Mouse (Mus musculus) CH12.LX (cell line): ENCODE data around the gene Thoc3. TPM values are rescaled to one million over a fixed set of nuclear protein-coding genes. Genes with fewer than 3 reads are reported as not detected.

Source experiments
- DNase-seq: peaks from one replicate; pipeline ENCODE4 v3.0.0-alpha.2; 2013; ENCODE audit errors: extremely low read depth
- H3K27ac ChIP-seq: 2 replicates; pipeline ENCODE4 v1.5.1; 2012; ENCODE audit warnings: low read depth, mild to moderate bottlenecking, control low read depth, moderate library complexity; ENCODE audit not compliant: insufficient read depth
- H3K27me3 ChIP-seq: replicated peaks from 2 replicates; pipeline ENCODE3; 2012; ENCODE audit warnings: inconsistent platforms
- H3K36me3 ChIP-seq, 2 experiments: replicated peaks in 1 of 2; 2 replicates each; pipeline versions ENCODE3 to v1.6.1; 2012; ENCODE audit warnings: inconsistent platforms in 1 of 2, low read length in 1 of 2, mild to moderate bottlenecking in 1 of 2, mixed read lengths in 1 of 2, moderate library complexity in 1 of 2; ENCODE audit not compliant: control insufficient read depth in 1 of 2, insufficient read depth in 1 of 2
- H3K4me1 ChIP-seq, 2 experiments: 2 replicates each; pipeline ENCODE4 v1.6.1; 2012; ENCODE audit warnings: inconsistent platforms in 1 of 2, moderate library complexity in 1 of 2; ENCODE audit not compliant: insufficient read depth in 2 of 2, control insufficient read depth in 1 of 2
- H3K4me2 ChIP-seq: 2 replicates; pipeline ENCODE4 v1.6.1; 2012; ENCODE audit warnings: low read depth, mild to moderate bottlenecking, control low read depth; ENCODE audit not compliant: poor library complexity, insufficient read depth, severe bottlenecking
- H3K4me3 ChIP-seq, 3 experiments: fragments of 150-350 bp in 1 of 3; sonication (generic) in 1 of 3; replicated peaks in 1 of 3; 2 replicates each; pipeline versions ENCODE3 to v1.5.1; 2011 to 2012; ENCODE audit warnings: low read depth in 2 of 3, low read length in 2 of 3, mild to moderate bottlenecking in 2 of 3, moderate library complexity in 2 of 3, control low read depth in 1 of 3, improper control_type of control experiment in 1 of 3, inconsistent platforms in 1 of 3, mixed read lengths in 1 of 3; ENCODE audit not compliant: poor library complexity in 1 of 3
- H3K79me2 ChIP-seq: replicated peaks from 2 replicates; pipeline ENCODE4 v1.6.1; 2012; ENCODE audit warnings: mild to moderate bottlenecking, moderate library complexity; ENCODE audit not compliant: control insufficient read depth, poor library complexity, insufficient read depth, severe bottlenecking; ENCODE audit errors: extremely low read depth
- H3K9ac ChIP-seq: 2 replicates; pipeline ENCODE4 v1.6.1; 2012; ENCODE audit warnings: low read depth, mild to moderate bottlenecking, control low read depth, moderate library complexity; ENCODE audit not compliant: insufficient read depth
- H3K9me3 ChIP-seq: replicated peaks from 2 replicates; pipeline ENCODE3; 2012; ENCODE audit warnings: low read length, inconsistent platforms, mixed read lengths
- BHLHE40 ChIP-seq: IDR thresholded peaks from 2 replicates; pipeline ENCODE4 v1.6.1; 2011; ENCODE audit warnings: mild to moderate bottlenecking, low read depth, low read length, improper control_type of control experiment
- CHD1 ChIP-seq: IDR thresholded peaks from 2 replicates; pipeline ENCODE4 v1.6.1; 2012; ENCODE audit warnings: low read depth, low read length, improper control_type of control experiment, inconsistent platforms
- E2F4 ChIP-seq: IDR thresholded peaks from 2 replicates; pipeline ENCODE4 v1.6.1; 2011; ENCODE audit warnings: low read depth, low read length, improper control_type of control experiment; ENCODE audit not compliant: insufficient replicate concordance
- EP300 ChIP-seq: IDR thresholded peaks from 2 replicates; pipeline ENCODE4 v1.6.1; 2011; ENCODE audit warnings: low read length, improper control_type of control experiment
- ETS1 ChIP-seq: conservative IDR thresholded peaks from 2 replicates; pipeline ENCODE4 v1.6.1; 2012; ENCODE audit warnings: low read depth, mild to moderate bottlenecking, inconsistent platforms, low read length, improper control_type of control experiment, moderate library complexity
- GABPA ChIP-seq: IDR thresholded peaks from 2 replicates; pipeline ENCODE4 v1.6.1; 2012; ENCODE audit warnings: low read depth, low read length, improper control_type of control experiment, inconsistent platforms; ENCODE audit not compliant: insufficient replicate concordance
- IRF4 ChIP-seq: IDR thresholded peaks from 2 replicates; pipeline ENCODE4 v1.6.1; 2014; ENCODE audit warnings: low read depth, mild to moderate bottlenecking, inconsistent platforms, low read length, improper control_type of control experiment
- JUND ChIP-seq: conservative IDR thresholded peaks from 2 replicates; pipeline ENCODE4 v1.6.1; 2011; ENCODE audit warnings: low read depth, low read length, improper control_type of control experiment
- KAT2A ChIP-seq: IDR thresholded peaks from 2 replicates; pipeline ENCODE4 v1.6.1; 2012; ENCODE audit warnings: low read length, improper control_type of control experiment, inconsistent platforms; ENCODE audit not compliant: insufficient replicate concordance
- MAFK ChIP-seq: IDR thresholded peaks from 2 replicates; pipeline ENCODE4 v1.6.1; 2011; ENCODE audit warnings: low read length, improper control_type of control experiment; ENCODE audit not compliant: insufficient replicate concordance
- MAX ChIP-seq: IDR thresholded peaks from 2 replicates; pipeline ENCODE4 v1.6.1; 2011; ENCODE audit warnings: low read length, improper control_type of control experiment
- MAZ ChIP-seq: IDR thresholded peaks from 2 replicates; pipeline ENCODE4 v1.6.1; 2012; ENCODE audit warnings: low read depth, mild to moderate bottlenecking, inconsistent platforms, low read length, improper control_type of control experiment, moderate library complexity
- MEF2A ChIP-seq: IDR thresholded peaks from 2 replicates; pipeline ENCODE4 v1.6.1; 2014; ENCODE audit warnings: low read depth, mild to moderate bottlenecking, inconsistent platforms, low read length, improper control_type of control experiment, borderline replicate concordance
- MXI1 ChIP-seq: IDR thresholded peaks from 2 replicates; pipeline ENCODE4 v1.6.1; 2011; ENCODE audit warnings: mild to moderate bottlenecking, low read depth, low read length, improper control_type of control experiment
- MYC ChIP-seq: IDR thresholded peaks from 2 replicates; pipeline ENCODE4 v1.6.1; 2011; ENCODE audit warnings: low read depth, mild to moderate bottlenecking, improper control_type of control experiment, low read length
- PAX5 ChIP-seq: IDR thresholded peaks from 2 replicates; pipeline ENCODE4 v1.6.1; 2012; ENCODE audit warnings: low read length, inconsistent platforms, mixed read lengths
- POLR2A ChIP-seq: IDR thresholded peaks from 2 replicates; pipeline ENCODE4 v1.6.1; 2011; ENCODE audit warnings: low read depth, mild to moderate bottlenecking, improper control_type of control experiment, low read length
- POLR2AphosphoS2 ChIP-seq: IDR thresholded peaks from 2 replicates; pipeline ENCODE4 v1.6.1; 2011; ENCODE audit warnings: low read depth, low read length, improper control_type of control experiment
- RAD21 ChIP-seq: IDR thresholded peaks from 2 replicates; pipeline ENCODE4 v1.6.1; 2011; ENCODE audit warnings: low read depth, mild to moderate bottlenecking, low read length, improper control_type of control experiment, moderate library complexity
- RCOR1 ChIP-seq: conservative IDR thresholded peaks from 2 replicates; pipeline ENCODE4 v1.6.1; 2012; ENCODE audit warnings: low read depth, mild to moderate bottlenecking, inconsistent platforms, low read length, improper control_type of control experiment
- SIN3A ChIP-seq: IDR thresholded peaks from 2 replicates; pipeline ENCODE4 v1.6.1; 2012; ENCODE audit warnings: low read length, improper control_type of control experiment, inconsistent platforms
- SMC3 ChIP-seq: IDR thresholded peaks from 2 replicates; pipeline ENCODE4 v1.6.1; 2011; ENCODE audit warnings: low read depth, low read length, improper control_type of control experiment
- TBP ChIP-seq: conservative IDR thresholded peaks from 2 replicates; pipeline ENCODE4 v1.6.1; 2011; ENCODE audit warnings: low read depth, low read length, improper control_type of control experiment
- TCF12 ChIP-seq: IDR thresholded peaks from 2 replicates; pipeline ENCODE4 v1.6.1; 2014; ENCODE audit warnings: low read depth, mild to moderate bottlenecking, inconsistent platforms, low read length, improper control_type of control experiment
- USF1 ChIP-seq: IDR thresholded peaks from 2 replicates; pipeline ENCODE4 v1.6.1; 2014; ENCODE audit warnings: low read depth, mild to moderate bottlenecking, inconsistent platforms, low read length, improper control_type of control experiment
- ZC3H11A ChIP-seq: IDR thresholded peaks from 2 replicates; pipeline ENCODE4 v1.6.1; 2012; ENCODE audit warnings: low read depth, mild to moderate bottlenecking, inconsistent platforms, low read length, improper control_type of control experiment
- ZMIZ1 ChIP-seq: IDR thresholded peaks from 2 replicates; pipeline ENCODE4 v1.6.1; 2012; ENCODE audit warnings: low read depth, mild to moderate bottlenecking, inconsistent platforms, low read length, improper control_type of control experiment
- dilution Hi-C: fragments of 300-500 bp; cut with MboI; formaldehyde crosslinking; loops from 2 replicates; pipeline ENCODE4 v1.14.3; 2020; ENCODE audit warnings: low sequenced_read_pairs; ENCODE audit not compliant: extremely low pct_unique_long_range_greater_than_20kb, extremely low pct_ligation_motif_present
- in situ Hi-C: fragments of 300-500 bp; cut with MboI; formaldehyde crosslinking; loops from 3 replicates; pipeline ENCODE4 v1.14.3; 2019; ENCODE audit warnings: low sequenced_read_pairs, low pct_ligation_motif_present, low pct_unique_long_range_greater_than_20kb, mixed read lengths
- polyA plus RNA-seq: library from polyadenylated mRNA; unstranded; fragments of >175 nt; gene quantifications from 2 replicates; pipeline ENCODE4 v1.2.1, GENCODE M21; 2012; ENCODE audit warnings: low read depth; ENCODE audit not compliant: insufficient read length
- total RNA-seq, 2 experiments: library from RNA; depleted of rRNA; stranded (reverse); fragments of 300-350 nt in 1 of 2; fragments of >200 nt in 1 of 2; gene quantifications; 2 replicates each; pipeline ENCODE4 v1.2.3; 2012 to 2014

The Thoc3 gene
- total and polyA plus RNA-seq, 3 experiments, result 72.1 to 93.1 (median 77.5) TPM

GRCm38 (mm10) chr13:54475702-54476101 lies 7.1 kb upstream of the Thoc3 start:
- dilution Hi-C loops (no loop called here), in situ Hi-C loops (no loop called here)
- peak; percentile 87 for DNase-seq

GRCm38 (mm10) chr13:54474996-54475395 lies 6.3 kb upstream of the Thoc3 start:
- no peaks in the 10 kb centered on the region for H3K27me3 ChIP-seq
- H3K79me2 ChIP-seq, result no peaks in the 10 kb centered on the region
- H3K4me2 ChIP-seq, result no peak overlapping the region
- H3K9me3 ChIP-seq, result peaks cover 4% of the 10 kb centered on the region
- no peak overlapping the region for H3K4me3 ChIP-seq
- H3K4me1 ChIP-seq, result peaks cover 0 to 6% of the 10 kb centered on the region in 2 experiments; a peak in 2 of 4 replicates
- H3K27ac ChIP-seq, result no peak overlapping the region
- dilution Hi-C loops (no loop called here), in situ Hi-C loops (no loop called here)
- DNase-seq, result no peak
- no peaks in the 10 kb centered on the region for H3K36me3 ChIP-seq
- TF ChIP-seq MAZ (no peak), MAFK (no peak), SMC3 (no peak), POLR2A (no peak), TCF12 (no peak), USF1 (no peak), PAX5 (no peak), IRF4 (no peak), ZMIZ1 (no peak), POLR2AphosphoS2 (no peak), SIN3A (no peak), MXI1 (no peak)
- no peak overlapping the region for H3K9ac ChIP-seq

More at GRCm38 (mm10) chr13:54475702-54476101, 7.1 kb upstream of the Thoc3 start:
- peaks cover 4% of the 10 kb centered on the region for H3K9me3 ChIP-seq
- no peaks in the 10 kb centered on the region for H3K36me3 ChIP-seq
- H3K27ac ChIP-seq, result no peak overlapping the region
- peak; percentile 81 for TF ChIP-seq EP300
- no peak for TF ChIP-seq RAD21
- peak; percentile 46; the same call in 1 of the 2 replicates for TF ChIP-seq MAX
- TF ChIP-seq JUND, result no peak
- TF ChIP-seq KAT2A, result no peak
- TF ChIP-seq RCOR1, result 0 out of 2 replicates have a peak, but pooled peaks have one; percentile 49
- no peak for TF ChIP-seq SMC3
- no peak for TF ChIP-seq BHLHE40
- no peak for TF ChIP-seq ZMIZ1
- TF ChIP-seq ETS1, result no peak
- no peak for TF ChIP-seq CHD1
- no peak for TF ChIP-seq POLR2AphosphoS2
- no peak for TF ChIP-seq MAZ
- peak; percentile 91 for TF ChIP-seq MYC
- TF ChIP-seq E2F4, result 0 out of 2 replicates have a peak, but pooled peaks have one; percentile 66
- no peak for TF ChIP-seq GABPA
- TF ChIP-seq ZC3H11A, result no peak
- TF ChIP-seq TBP, result no peak
- TF ChIP-seq SIN3A, result peak; percentile 41; the same call in 1 of the 2 replicates
- TF ChIP-seq MEF2A, result 0 out of 2 replicates have a peak, but pooled peaks have one; percentile 23
- TF ChIP-seq IRF4, result peak; percentile 94
- no peak overlapping the region for H3K9ac ChIP-seq
- no peaks in the 10 kb centered on the region for H3K27me3 ChIP-seq
- H3K4me1 ChIP-seq, result peaks cover 0 to 6% of the 10 kb centered on the region in 2 experiments; a peak in 2 of 4 replicates
- H3K79me2 ChIP-seq, result no peaks in the 10 kb centered on the region
- no peak overlapping the region for H3K4me3 ChIP-seq
- no peak overlapping the region for H3K4me2 ChIP-seq
